Mouse (Mus musculus) MEL-GATA-1-ER (cell line): ENCODE data around the gene C530008M17Rik.

Source experiments
- DNase-seq: peaks from one replicate; pipeline ENCODE4 v3.0.0-alpha.2; 2012; ENCODE audit warnings: low read depth; ENCODE audit errors: extremely low read depth

The C530008M17Rik gene

GRCm38 (mm10) chr5:76664936-76665335, 8.6 kb downstream of the C530008M17Rik start:
- no peak for DNase-seq

DNA sequence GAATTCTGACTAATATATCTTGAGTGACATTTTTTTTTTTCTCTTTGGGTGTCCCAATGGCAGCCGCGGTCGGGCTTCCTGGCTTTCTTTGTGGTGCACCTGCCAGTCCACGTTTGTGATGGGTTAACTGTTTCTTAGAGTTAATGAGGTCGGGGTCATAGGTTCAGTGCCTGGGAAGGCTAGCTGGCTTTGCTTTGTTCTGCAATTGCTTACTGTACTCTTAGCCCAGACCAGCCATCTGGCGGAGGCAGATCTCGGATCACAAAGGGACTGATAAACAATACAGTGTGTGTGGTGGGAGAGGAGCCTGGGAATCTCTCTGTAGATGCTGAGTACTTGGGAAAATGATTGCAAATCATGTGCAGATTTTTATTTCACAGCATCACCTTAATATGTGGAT, 9.1 kb downstream of the C530008M17Rik start:
- no peak for DNase-seq

GRCm38 (mm10) chr5:76666026-76666756, 9.9 kb downstream of the C530008M17Rik start:
- no peak for DNase-seq

DNA sequence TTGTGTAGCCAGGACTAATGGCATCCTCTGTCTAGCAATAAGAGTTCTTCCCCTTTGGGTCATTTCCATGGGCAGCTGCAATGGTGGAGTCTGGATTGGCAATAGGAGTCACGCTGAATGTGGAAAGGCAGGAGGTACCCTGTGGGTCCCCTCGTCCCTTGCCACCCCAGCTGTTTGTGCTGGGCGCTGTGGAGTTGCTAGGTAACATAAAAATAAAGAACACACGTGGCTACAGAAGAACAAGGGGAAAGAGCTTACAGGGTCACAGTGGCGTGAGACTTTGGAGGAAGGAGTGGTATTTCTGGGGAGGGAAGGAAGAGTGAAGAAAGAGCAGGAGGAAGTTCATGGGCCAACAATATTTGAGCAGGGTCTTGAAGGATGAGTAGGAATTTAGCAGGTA, 11.8 kb downstream of the C530008M17Rik start:
- no peak for DNase-seq

- DNase-seq = no peak
These were observed 12.2 kb downstream of the C530008M17Rik start for GRCm38 (mm10) chr5:76668547-76668946.

- DNase-seq = no peak
These were observed 13.9 kb downstream of the C530008M17Rik start for GRCm38 (mm10) chr5:76670183-76670582.

GRCm38 (mm10) chr5:76674022-76674653, 17.8 kb downstream of the C530008M17Rik start:
- peak; percentile 63 for DNase-seq

DNA sequence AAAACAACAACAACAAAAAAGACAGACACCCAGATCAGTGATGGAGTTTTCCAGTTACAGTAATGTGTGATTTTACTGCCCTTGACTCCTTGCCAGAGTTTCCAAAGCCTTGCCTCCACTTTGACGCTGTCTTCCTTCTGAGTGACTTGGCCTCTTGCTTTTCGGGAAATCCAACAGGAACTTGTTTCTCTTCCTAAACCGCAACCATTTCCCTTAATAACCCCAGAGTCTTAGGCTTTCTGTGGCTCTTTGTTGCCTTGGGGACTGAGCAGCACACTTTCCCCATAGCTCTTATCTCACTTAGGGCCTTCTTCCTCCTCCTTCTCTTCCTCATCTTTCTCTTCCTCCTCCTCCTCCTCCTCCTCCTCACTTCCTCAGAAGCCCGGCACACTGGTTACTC, 19.1 kb downstream of the C530008M17Rik start:
- DNase-seq = no peak

DNA sequence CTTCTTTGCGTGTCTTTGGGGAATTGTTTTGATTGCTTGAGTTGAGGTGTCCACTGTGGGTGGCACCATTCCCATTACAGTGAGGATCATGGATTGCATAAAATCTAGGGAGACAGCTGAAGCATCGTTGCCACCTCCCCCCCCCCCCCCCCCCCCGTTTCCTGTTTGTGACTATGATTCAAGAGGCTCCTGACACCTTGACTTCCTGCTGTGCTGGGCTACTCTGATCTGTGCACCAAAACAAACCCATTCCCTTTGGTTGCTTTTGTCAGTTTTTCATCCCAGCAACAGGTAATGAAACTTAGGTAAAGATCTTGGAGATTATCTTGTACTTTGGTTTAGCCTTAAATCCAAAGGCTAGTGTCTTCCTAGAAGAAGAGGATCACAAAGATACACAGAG, 24.6 kb downstream of the C530008M17Rik start:
- no peak for DNase-seq

GRCm38 (mm10) chr5:76681895-76682656, 25.8 kb downstream of the C530008M17Rik start:
- DNase-seq = no peak

GRCm38 (mm10) chr5:76683455-76683854, 27.1 kb downstream of the C530008M17Rik start:
- DNase-seq = no peak

- peak; percentile 90 for DNase-seq
These were observed 28.6 kb downstream of the C530008M17Rik start for GRCm38 (mm10) chr5:76684658-76685605.

DNA sequence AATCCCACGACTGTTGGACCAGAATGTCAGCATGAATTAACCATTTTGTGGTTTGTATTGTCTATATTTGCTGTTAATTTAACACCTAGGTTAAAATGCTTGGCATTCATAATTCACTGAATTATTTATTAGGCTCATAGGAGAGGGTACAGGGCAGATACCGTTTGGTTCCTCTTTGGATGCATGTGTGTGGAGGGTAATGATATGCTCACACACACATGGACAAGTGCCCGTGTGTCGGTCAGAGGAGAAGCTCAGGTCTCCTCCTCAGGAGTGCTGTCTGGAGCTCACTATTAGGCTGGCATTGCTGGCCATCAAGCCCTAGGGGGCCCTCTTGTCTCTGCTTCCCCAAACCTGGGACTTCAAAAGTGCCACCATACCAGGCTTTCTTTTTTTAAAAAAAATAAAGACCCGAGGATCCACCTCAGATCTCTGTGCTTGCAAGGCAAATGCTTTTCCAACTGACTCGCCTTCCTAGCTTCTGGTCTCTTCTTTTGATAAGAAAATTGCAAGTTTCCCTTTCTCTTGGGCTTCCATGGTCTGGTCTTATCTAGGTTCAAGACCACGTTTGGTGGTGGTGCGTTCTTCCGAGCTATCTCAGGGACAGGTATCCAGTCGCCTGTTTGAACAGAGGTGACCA, 31.8 kb downstream of the C530008M17Rik start:
- DNase-seq = peak; percentile 60

- DNase-seq = no peak
These were observed 32.3 kb downstream of the C530008M17Rik start for GRCm38 (mm10) chr5:76688643-76689042.

DNA sequence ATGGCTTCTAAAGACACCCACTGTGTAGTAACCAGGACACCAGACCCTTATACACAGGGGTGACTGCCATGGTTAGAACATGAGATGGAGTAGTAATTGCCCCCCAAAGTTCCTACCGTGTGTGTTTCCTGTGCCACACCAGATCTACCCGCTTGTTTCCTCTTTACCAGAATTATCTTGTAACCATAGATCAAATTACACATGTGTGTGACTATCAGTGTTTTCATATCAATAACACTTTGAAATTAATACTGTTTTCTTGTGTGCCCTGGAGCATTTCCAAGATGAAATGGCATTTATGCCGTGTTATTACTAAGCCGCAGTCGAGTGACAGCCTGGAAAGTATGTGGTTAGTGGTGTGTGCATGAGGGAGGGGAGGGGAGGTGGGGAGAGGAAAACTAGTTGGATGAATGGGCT, 33.9 kb downstream of the C530008M17Rik start:
- no peak for DNase-seq

- DNase-seq = no peak
These were observed 34.9 kb downstream of the C530008M17Rik start for GRCm38 (mm10) chr5:76691251-76691650.

DNA sequence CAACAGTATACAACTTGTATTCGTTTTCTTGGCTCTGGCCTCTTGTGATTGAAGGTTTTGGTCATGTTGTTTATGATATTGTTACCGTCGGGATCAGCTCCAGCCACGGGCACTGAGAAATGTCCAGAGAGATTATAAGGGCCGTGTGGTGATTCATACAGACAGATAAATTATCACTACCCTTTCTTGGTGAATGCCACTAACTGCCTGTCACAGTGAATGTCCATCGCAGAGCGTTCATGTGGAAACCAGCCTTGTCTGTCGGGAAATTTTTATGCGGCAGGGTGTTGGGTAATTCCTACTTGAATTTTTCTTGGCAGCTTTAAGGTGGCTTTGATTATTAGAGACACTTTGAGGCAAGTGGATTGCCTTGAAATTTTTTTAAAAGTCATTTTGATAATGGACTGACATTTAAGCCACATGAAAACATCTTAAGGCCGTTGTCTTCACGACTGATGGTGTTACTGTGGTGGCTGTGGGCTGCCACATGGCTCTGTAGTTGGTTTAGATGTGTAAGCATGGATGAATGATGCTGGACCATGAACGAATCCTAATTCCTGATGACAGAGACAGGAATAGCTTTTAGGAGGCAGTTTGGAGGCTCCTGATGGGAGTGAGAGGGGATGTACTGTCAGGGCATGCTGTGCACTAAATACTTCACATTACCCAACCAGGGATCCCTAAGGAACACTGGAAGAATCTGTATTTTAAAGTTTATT, 35.6 kb downstream of the C530008M17Rik start:
- DNase-seq = no peak

DNA sequence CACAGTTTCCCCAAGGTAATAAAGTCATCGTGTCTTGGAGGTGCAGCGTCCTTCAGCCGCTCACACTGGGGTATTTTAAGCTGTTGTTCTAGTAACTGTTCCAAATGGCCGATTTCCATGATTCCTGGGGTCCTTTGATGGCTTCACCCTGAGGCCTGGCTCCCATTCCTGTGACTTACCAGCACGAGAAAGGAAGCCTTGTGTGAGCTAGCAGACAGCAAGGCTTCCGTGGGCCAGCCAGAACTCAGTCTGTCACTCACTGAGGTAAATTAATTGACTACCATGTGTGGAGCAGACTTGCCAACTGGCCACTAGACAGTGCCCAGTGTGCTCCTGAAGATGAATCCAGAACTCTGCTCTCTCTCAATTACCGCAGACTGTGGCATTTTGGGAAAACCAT, 41.2 kb downstream of the C530008M17Rik start:
- no peak for DNase-seq

DNA sequence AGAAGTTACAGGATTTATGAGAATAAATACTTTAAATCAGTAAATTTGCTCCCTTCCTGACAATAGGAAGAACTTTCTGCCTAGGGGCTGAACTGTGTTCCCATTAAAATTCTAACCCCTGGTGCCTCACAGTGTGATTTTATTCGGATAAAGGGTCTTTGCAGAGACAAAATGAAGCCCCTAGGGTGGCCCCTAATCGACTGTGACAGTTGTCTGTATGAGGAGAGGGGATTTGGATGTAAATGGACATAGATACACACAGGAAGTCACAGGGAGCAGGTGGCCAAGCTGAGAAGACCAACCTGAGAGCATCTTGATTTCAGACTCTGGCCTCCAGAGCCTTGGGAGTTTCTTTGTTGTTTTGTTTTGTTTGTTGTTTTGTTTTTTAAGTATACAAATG, 41.9 kb downstream of the C530008M17Rik start:
- DNase-seq = no peak
